Mouse (Mus musculus) cerebellum, adult 11 months (tissue): ENCODE data around the gene Dazap1.

Experiments
- DNase-seq: peaks from one replicate; pipeline ENCODE4 v3.0.0; 2022

The Dazap1 gene

DNA sequence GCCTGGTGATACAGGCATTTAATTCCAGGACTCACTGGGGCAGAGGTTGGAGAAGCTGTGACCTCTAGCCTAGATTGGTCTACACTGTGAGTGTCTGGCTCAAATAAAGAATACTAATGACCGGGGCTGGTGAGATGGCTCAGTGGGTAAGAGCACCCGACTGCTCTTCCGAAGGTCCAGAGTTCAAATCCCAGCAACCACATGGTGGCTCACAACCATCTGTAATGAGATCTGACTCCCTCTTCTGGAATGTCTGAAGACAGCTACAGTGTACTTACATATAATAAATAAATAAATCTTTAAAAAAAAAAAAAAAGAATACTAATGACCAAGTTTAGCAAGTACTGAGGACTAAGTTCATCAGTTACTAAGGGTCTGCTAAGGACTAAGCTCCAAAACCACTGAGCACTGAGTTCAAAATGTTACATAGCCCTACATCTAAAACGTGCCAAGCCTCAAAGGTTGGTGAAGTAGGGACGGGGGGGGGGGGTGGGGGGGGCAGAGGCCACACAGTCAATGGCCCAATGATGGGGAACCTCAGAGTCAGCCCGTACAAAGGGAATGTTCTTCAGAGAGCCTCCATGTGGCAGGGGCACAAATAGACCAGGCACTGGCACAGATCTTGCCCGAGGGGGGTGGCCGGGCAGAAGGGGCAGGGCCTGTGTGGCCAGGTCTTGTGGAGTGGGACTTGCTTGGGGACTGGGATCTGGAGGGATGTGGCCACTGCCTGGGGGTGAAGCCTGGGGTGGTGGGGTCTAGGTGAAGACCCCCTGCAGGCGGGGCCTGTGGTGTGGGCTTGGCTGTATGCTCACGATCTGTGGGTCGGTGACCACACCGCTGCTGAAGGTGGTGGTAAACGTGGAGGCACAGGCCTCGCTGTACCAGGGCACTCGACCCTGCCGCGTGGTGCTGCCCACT lies 63.1 kb downstream of the Dazap1 start:
- DNase-seq = no peak

DNA sequence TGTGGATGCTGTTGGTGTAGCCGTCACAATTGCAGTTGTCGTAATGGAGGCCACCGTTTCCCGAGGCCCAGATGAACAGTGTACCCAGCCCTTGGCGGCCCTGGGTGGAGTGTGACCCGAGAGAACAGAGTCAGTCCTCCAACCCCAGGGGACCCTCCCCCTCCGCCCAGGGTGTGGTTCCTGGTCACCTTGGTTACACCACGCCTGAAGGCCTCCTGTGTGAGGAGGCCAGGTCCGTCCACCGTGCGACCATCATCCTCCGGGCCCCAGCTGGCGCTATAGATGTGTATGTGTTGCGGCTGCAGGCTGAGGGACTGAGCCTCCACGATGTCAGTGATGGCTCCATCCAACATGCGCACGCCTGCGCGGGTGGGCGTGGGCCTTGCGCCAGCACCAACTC lies 63.8 kb downstream of the Dazap1 start:
- no peak for DNase-seq

DNA sequence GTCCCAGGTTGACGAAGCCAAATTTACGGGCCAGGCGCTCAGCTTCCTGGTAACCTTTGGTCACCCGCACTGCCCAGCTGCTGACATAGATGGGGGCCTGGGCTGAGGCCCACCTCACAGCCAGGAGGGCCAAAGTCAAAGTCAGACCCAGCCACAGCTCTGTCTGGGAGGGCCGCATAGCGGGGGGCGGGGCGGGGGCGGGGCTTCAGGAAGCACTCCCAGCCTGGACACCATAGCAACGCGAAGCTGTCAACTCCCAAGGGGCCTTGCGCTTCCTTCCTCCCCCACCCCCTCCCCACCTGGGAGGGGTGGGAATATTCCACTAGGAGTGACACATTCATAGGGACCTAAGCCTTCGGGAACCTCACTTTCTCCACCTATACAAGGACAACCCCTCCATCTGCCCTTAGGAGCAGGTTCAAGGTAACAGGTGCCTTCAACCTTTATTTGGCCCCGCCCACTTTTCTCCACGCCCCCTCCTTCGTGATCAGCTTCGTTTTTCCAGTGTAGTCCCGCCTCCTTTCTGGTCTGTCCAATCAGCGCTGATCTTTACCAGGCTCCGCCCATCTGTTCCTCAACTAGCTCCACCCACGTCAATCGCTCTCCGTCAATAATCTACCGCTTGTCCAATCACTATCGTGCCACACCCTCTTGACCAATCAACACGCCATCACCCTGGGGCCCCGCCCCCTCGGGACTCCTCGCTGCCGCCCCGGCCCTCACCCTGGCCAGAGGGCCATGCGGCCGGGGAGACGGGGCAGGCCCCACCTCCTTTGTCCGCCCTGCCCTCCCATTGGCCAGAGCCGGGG lies 68.2 kb downstream of the Dazap1 start, which contains the start of the genes Pcsk4 and Reep6:
Pcsk4 (minus strand) TSS at position 226 of the 809 bp plus-strand sequence.
Reep6 (plus strand) TSS at position 681 of the 809 bp plus-strand sequence.
- peak; percentile 97 for DNase-seq

DNA sequence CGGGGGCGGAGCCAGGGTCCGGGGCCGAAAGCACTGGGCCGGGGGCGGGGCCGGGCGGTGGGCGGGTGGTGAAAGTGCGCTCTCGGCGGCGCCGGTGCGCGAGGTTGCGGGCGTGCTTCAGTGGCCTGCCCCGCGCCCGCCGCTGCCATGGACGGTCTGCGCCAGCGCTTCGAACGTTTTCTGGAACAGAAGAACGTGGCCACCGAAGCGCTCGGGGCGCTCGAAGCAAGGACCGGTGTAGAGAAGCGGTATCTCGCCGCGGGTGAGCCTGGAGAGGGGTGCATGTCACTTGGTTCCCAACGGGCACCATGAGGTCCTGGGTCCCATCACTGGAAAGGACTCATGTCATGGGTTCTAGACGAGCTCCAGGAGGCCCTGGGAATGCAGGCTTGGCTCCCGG lies 68.8 kb downstream of the Dazap1 start:
- no peak for DNase-seq

DNA sequence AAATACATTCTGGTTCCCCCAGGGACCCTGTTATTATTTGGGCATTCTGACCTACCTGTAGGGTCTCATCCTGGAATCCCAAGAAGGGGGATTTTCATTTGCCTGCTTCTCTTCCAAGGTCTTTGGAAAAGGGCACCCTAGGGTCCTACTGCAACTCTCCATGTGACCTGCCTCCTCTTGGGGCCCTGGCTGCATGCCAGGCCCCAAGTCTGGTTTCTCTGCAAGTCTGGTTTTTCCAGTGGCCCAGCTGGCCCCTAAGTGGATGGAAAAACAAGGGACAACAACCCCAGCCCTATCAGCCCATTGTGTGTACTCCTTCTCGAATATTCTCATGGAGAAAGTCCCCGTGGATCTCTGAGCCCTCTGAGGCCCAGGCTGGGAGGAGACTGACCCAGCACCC lies 69.6 kb downstream of the Dazap1 start:
- no peak for DNase-seq

DNA sequence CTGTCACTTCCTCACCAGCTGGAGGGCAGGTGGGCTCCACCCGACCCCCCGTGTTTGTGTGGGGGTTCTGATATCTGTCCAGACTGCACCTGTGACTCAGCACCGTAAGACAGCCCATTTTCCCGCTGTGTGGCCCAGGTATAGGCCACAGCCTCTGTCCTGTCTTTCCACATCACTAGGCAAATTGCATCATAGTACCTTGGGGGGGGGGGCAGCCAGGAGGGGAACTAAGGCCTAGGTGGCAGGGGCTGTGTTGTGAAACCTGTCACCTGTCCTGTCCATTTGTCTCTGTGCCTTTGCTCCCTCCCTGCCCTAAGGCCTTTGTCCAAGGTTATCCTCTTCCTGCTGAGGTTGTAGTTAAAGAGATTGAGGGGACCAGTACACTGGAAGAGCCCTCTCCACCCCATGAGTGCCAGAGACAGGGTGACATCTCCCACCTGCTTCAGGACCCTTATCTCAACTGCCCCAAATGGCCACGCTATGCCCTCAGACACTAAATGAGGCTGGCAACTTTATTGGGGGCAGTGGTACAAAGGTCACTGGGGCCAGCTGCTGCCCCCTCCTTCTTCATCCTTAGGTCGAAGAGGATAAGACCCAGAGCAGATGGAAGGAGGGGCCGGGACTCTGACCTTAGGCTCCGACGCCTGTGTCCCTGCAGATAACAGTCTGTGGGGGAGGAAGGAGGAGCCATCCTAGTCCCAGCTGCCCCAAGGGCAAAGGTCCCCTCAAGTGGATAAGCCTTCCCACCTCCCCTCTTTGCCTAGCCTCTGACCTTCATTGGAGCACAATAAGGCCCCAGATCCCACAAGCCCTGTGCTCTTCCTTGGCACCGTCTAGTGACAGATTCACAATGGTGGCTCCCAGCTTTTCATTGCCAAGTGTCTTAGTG lies 70.6 kb downstream of the Dazap1 start:
- DNase-seq = no peak

DNA sequence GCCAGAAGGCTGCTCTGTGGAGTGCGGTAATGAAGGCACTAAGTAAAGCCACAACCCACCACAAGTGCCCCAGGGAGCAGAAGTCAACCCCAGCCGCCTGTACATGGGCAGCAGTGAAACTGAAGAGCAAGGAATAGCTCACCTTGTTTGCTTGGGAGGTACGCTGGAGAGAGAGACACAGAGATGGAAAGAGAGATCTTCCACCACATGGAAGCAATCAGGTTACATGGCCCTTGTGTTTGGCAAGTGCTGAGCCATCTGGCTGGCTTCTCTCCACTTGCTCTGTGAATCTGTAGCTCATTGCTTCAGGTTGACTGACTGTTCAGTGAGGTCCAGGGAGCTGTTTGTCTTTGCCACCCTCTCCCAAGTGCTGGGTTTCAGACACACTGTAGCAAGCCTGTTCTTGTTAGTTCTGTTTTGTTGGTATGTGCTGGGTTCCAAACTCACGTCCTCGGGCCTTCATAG lies 71.3 kb downstream of the Dazap1 start:
- no peak for DNase-seq

DNA sequence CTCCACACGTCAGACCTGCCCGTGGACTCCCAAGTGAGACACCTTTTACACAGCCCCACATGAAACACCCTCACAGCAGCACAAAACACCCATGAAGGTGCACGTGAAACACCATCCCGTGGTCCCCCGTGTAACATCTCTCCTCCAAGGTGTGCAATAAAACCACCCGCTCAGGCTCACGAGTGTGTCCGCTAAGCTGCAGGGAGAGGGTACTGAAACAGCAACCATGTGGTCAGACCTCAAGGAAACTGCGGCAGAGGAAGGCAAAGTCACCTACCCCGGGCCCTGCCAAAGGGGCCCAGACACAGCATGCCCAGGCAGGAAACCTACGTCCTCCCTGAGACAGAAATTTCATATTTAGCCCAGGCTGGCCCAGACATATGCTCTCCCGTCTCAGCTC lies 75.0 kb downstream of the Dazap1 start:
- no peak for DNase-seq
